Mouse (Mus musculus) lung, adult 2 months (tissue): ENCODE results near the gene Ccser1.

Source experiments
- CTCF ChIP-seq: fragments of 200-500 bp; IDR thresholded peaks from 2 replicates; pipeline ENCODE4 v1.5.1; 2011; ENCODE audit warnings: mild to moderate bottlenecking, low read length, control low read depth; ENCODE audit not compliant: insufficient read depth
- POLR2A ChIP-seq: fragments of 200-500 bp; IDR thresholded peaks from 2 replicates; pipeline ENCODE4 v1.6.1; 2011; ENCODE audit warnings: low read depth, mild to moderate bottlenecking, control low read depth, low read length, borderline replicate concordance; ENCODE audit errors: extremely low read depth

DNA sequence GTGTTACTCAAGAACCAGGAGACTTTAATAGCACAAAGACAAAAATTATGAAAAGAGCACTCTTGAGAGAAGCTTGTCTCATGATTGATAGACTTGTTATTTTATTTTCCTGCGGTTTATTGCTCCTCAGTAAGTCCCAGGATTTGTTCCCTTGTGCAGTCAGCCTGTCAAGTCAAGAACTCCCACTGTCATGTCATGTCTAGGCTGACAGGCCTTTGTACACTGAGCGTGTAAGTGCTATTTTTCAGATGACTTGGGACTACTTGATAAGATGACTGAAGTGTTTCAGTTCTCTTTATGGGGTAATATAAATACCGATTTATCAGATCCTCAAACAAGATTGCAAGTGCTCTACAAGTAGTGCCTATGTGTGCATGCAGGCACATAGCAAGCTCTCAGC, 252.6 kb downstream of the Ccser1 start:
- TF ChIP-seq CTCF (no peak), POLR2A (no peak)
